Mouse (Mus musculus): ENCODE results near the gene Ackr3. TPM values are rescaled to one million over a fixed set of nuclear protein-coding genes. Genes with fewer than 3 reads are reported as not detected.

Gene Ackr3
- polyA plus RNA-seq, 1 experiment from 2014 or later, result 51.0 TPM

- Histone ChIP-seq H3K4me3 (ENCODE audit: control insufficient read depth in 1 of 2, insufficient read depth in 1 of 2, low read depth in 1 of 2, low read length in 2 of 2) (no peak overlapping the region), H3K27ac (replicated peaks in 1 of 2; ENCODE audit: control insufficient read depth in 1 of 2, insufficient read depth in 1 of 2, low read depth in 2 of 2, low read length in 2 of 2) (no peak overlapping the region), H3K9me3 (ENCODE audit: control insufficient read depth, low read length) (peaks cover 8% of the 10 kb centered on the region; the same call in 1 of the 2 replicates), H3K9ac (ENCODE audit: low read length) (no peak overlapping the region), H3K4me1 (ENCODE audit: control insufficient read depth in 2 of 2, insufficient read depth in 2 of 2, low read length in 2 of 2) (no peaks in the 10 kb centered on the region), H3K27me3 (ENCODE audit: control insufficient read depth, insufficient read depth, low read length) (no peaks in the 10 kb centered on the region), H3K4me2 (ENCODE audit: low read length) (no peak overlapping the region), H3K36me3 (ENCODE audit: control insufficient read depth, insufficient read depth, low read length) (no peaks in the 10 kb centered on the region)
- WGBS, result 69% methylated on average over 6 of the region's 6 CpGs
- no peak for ATAC-seq (ENCODE audit: insufficient number of reproducible peaks, insufficient read depth, low FRiP score, low read depth)
Measured at GRCm38 (mm10) chr1:90183602-90184001, 20.2 kb upstream of the Ackr3 start.

GRCm38 (mm10) chr1:90186173-90186572, 17.6 kb upstream of the Ackr3 start:
- no peaks in the 10 kb centered on the region for H3K36me3 ChIP-seq (ENCODE audit: control insufficient read depth, insufficient read depth, low read length)
- ATAC-seq (ENCODE audit: insufficient number of reproducible peaks, insufficient read depth, low FRiP score, low read depth), result no peak
- 75% methylated on average over 4 of the region's 4 CpGs for WGBS

GRCm38 (mm10) chr1:90186874-90187273, 16.9 kb upstream of the Ackr3 start:
- ATAC-seq (ENCODE audit: insufficient number of reproducible peaks, insufficient read depth, low FRiP score, low read depth), result no peak
- Histone ChIP-seq H3K36me3 (ENCODE audit: control insufficient read depth, insufficient read depth, low read length) (no peaks in the 10 kb centered on the region), H3K4me1 (ENCODE audit: control insufficient read depth in 2 of 2, insufficient read depth in 2 of 2, low read length in 2 of 2) (no peaks in the 10 kb centered on the region), H3K9me3 (ENCODE audit: control insufficient read depth, low read length) (peaks cover 8% of the 10 kb centered on the region; the same call in 1 of the 2 replicates), H3K4me3 (ENCODE audit: control insufficient read depth in 1 of 2, insufficient read depth in 1 of 2, low read depth in 1 of 2, low read length in 2 of 2) (no peak overlapping the region), H3K27me3 (ENCODE audit: control insufficient read depth, insufficient read depth, low read length) (0 out of 2 replicates have a peak, but pooled peaks cover 4% of the 10 kb centered on the region), H3K27ac (replicated peaks in 1 of 2; ENCODE audit: control insufficient read depth in 1 of 2, insufficient read depth in 1 of 2, low read depth in 2 of 2, low read length in 2 of 2) (no peak overlapping the region), H3K4me2 (ENCODE audit: low read length) (no peak overlapping the region), H3K9ac (ENCODE audit: low read length) (no peak overlapping the region)
- WGBS, result 84% methylated on average over 5 of the region's 5 CpGs

More at GRCm38 (mm10) chr1:90186173-90186572, 17.6 kb upstream of the Ackr3 start:
- H3K27ac ChIP-seq (replicated peaks in 1 of 2; ENCODE audit: control insufficient read depth in 1 of 2, insufficient read depth in 1 of 2, low read depth in 2 of 2, low read length in 2 of 2), result no peak overlapping the region
- H3K4me1 ChIP-seq (ENCODE audit: control insufficient read depth in 2 of 2, insufficient read depth in 2 of 2, low read length in 2 of 2), result no peaks in the 10 kb centered on the region
- peaks cover 8% of the 10 kb centered on the region; the same call in 1 of the 2 replicates for H3K9me3 ChIP-seq (ENCODE audit: control insufficient read depth, low read length)
- H3K4me2 ChIP-seq (ENCODE audit: low read length), result no peak overlapping the region
- 0 out of 2 replicates have a peak, but pooled peaks cover 4% of the 10 kb centered on the region for H3K27me3 ChIP-seq (ENCODE audit: control insufficient read depth, insufficient read depth, low read length)
- H3K4me3 ChIP-seq (ENCODE audit: control insufficient read depth in 1 of 2, insufficient read depth in 1 of 2, low read depth in 1 of 2, low read length in 2 of 2), result no peak overlapping the region
- no peak overlapping the region for H3K9ac ChIP-seq (ENCODE audit: low read length)

GRCm38 (mm10) chr1:90189046-90189445, 14.7 kb upstream of the Ackr3 start:
- Histone ChIP-seq H3K27ac (replicated peaks in 1 of 2; ENCODE audit: control insufficient read depth in 1 of 2, insufficient read depth in 1 of 2, low read depth in 2 of 2, low read length in 2 of 2) (no peak overlapping the region), H3K36me3 (ENCODE audit: control insufficient read depth, insufficient read depth, low read length) (no peaks in the 10 kb centered on the region), H3K27me3 (ENCODE audit: control insufficient read depth, insufficient read depth, low read length) (0 out of 2 replicates have a peak, but pooled peaks cover 4% of the 10 kb centered on the region), H3K4me2 (ENCODE audit: low read length) (no peak overlapping the region), H3K4me3 (ENCODE audit: control insufficient read depth in 1 of 2, insufficient read depth in 1 of 2, low read depth in 1 of 2, low read length in 2 of 2) (no peak overlapping the region), H3K9ac (ENCODE audit: low read length) (no peak overlapping the region), H3K4me1 (ENCODE audit: control insufficient read depth in 2 of 2, insufficient read depth in 2 of 2, low read length in 2 of 2) (no peaks in the 10 kb centered on the region), H3K9me3 (ENCODE audit: control insufficient read depth, low read length) (peaks cover 8% of the 10 kb centered on the region; the same call in 1 of the 2 replicates)
- WGBS, result 90% methylated on average over 6 of the region's 6 CpGs
- no peak for ATAC-seq (ENCODE audit: insufficient number of reproducible peaks, insufficient read depth, low FRiP score, low read depth)

GRCm38 (mm10) chr1:90201246-90201645, 2.5 kb upstream of the Ackr3 start:
- H3K4me1 ChIP-seq (ENCODE audit: control insufficient read depth in 2 of 2, insufficient read depth in 2 of 2, low read length in 2 of 2), result peaks cover 5 to 22% of the 10 kb centered on the region in 2 experiments; a peak in 3 of 4 replicates
- no peak overlapping the region for H3K27ac ChIP-seq (replicated peaks in 1 of 2; ENCODE audit: control insufficient read depth in 1 of 2, insufficient read depth in 1 of 2, low read depth in 2 of 2, low read length in 2 of 2)
- WGBS, result 65% methylated on average over 5 of the region's 5 CpGs
- no peak overlapping the region for H3K4me3 ChIP-seq (ENCODE audit: control insufficient read depth in 1 of 2, insufficient read depth in 1 of 2, low read depth in 1 of 2, low read length in 2 of 2)
- H3K27me3 ChIP-seq (ENCODE audit: control insufficient read depth, insufficient read depth, low read length), result peaks cover 23% of the 10 kb centered on the region
- H3K9me3 ChIP-seq (ENCODE audit: control insufficient read depth, low read length), result no peaks in the 10 kb centered on the region
- H3K9ac ChIP-seq (ENCODE audit: low read length), result no peak overlapping the region
- no peaks in the 10 kb centered on the region for H3K36me3 ChIP-seq (ENCODE audit: control insufficient read depth, insufficient read depth, low read length)
- no peak for ATAC-seq (ENCODE audit: insufficient number of reproducible peaks, insufficient read depth, low FRiP score, low read depth)
- H3K4me2 ChIP-seq (ENCODE audit: low read length), result no peak overlapping the region

GRCm38 (mm10) chr1:90201655-90202054, 2.1 kb upstream of the Ackr3 start:
- WGBS, result 31% methylated on average over 2 of the region's 2 CpGs
- Histone ChIP-seq H3K9me3 (ENCODE audit: control insufficient read depth, low read length) (no peaks in the 10 kb centered on the region), H3K4me3 (ENCODE audit: control insufficient read depth in 1 of 2, insufficient read depth in 1 of 2, low read depth in 1 of 2, low read length in 2 of 2) (no peak overlapping the region), H3K36me3 (ENCODE audit: control insufficient read depth, insufficient read depth, low read length) (no peaks in the 10 kb centered on the region), H3K4me1 (ENCODE audit: control insufficient read depth in 2 of 2, insufficient read depth in 2 of 2, low read length in 2 of 2) (peaks cover 5 to 22% of the 10 kb centered on the region in 2 experiments; a peak in 3 of 4 replicates), H3K27me3 (ENCODE audit: control insufficient read depth, insufficient read depth, low read length) (peaks cover 23% of the 10 kb centered on the region), H3K4me2 (ENCODE audit: low read length) (no peak overlapping the region), H3K9ac (ENCODE audit: low read length) (no peak overlapping the region), H3K27ac (replicated peaks in 1 of 2; ENCODE audit: control insufficient read depth in 1 of 2, insufficient read depth in 1 of 2, low read depth in 2 of 2, low read length in 2 of 2) (no peak overlapping the region)
- ATAC-seq (ENCODE audit: insufficient number of reproducible peaks, insufficient read depth, low FRiP score, low read depth), result no peak

- Histone ChIP-seq H3K9ac (ENCODE audit: low read length) (peak overlapping the region; percentile 2; the same call in 1 of the 2 replicates), H3K4me3 (ENCODE audit: control insufficient read depth in 1 of 2, insufficient read depth in 1 of 2, low read depth in 1 of 2, low read length in 2 of 2) (peak overlapping the region in 1 of 2 experiments; percentile 5; a peak in 1 of 4 replicates), H3K9me3 (ENCODE audit: control insufficient read depth, low read length) (no peaks in the 10 kb centered on the region), H3K4me1 (ENCODE audit: control insufficient read depth in 2 of 2, insufficient read depth in 2 of 2, low read length in 2 of 2) (peaks cover 8 to 22% of the 10 kb centered on the region in 2 experiments; a peak in 3 of 4 replicates), H3K27me3 (ENCODE audit: control insufficient read depth, insufficient read depth, low read length) (peaks cover 23% of the 10 kb centered on the region), H3K4me2 (ENCODE audit: low read length) (peak overlapping the region; percentile 65), H3K27ac (replicated peaks in 1 of 2; ENCODE audit: control insufficient read depth in 1 of 2, insufficient read depth in 1 of 2, low read depth in 2 of 2, low read length in 2 of 2) (no peak overlapping the region), H3K36me3 (ENCODE audit: control insufficient read depth, insufficient read depth, low read length) (no peaks in the 10 kb centered on the region)
- 15% methylated on average over 23 of the region's 23 CpGs for WGBS
- peak; percentile 63 for ATAC-seq (ENCODE audit: insufficient number of reproducible peaks, insufficient read depth, low FRiP score, low read depth)
Measured at GRCm38 (mm10) chr1:90202207-90202978, 1.4 kb upstream of the Ackr3 start.
